Mouse (Mus musculus) ES-E14 (cell line): ENCODE results near the gene Myo1b.

Source experiments
- CHD2 ChIP-seq: IDR thresholded peaks from 2 replicates; pipeline ENCODE4 v1.6.1; 2014; ENCODE audit warnings: mild to moderate bottlenecking, low read depth, low read length, inconsistent platforms
- HCFC1 ChIP-seq: IDR thresholded peaks from 2 replicates; pipeline ENCODE4 v1.6.1; 2012; ENCODE audit warnings: low read length, inconsistent platforms, borderline replicate concordance; ENCODE audit not compliant: insufficient read depth
- MAFK ChIP-seq: IDR thresholded peaks from 2 replicates; pipeline ENCODE4 v1.6.1; 2014; ENCODE audit warnings: mild to moderate bottlenecking, low read depth, low read length, inconsistent platforms; ENCODE audit not compliant: insufficient read depth
- ZC3H11A ChIP-seq: IDR thresholded peaks from 2 replicates; pipeline ENCODE4 v1.6.1; 2012; ENCODE audit warnings: low read depth, mild to moderate bottlenecking, inconsistent platforms, low read length, borderline replicate concordance
- ZNF384 ChIP-seq: IDR thresholded peaks from 2 replicates; pipeline ENCODE4 v1.6.1; 2012; ENCODE audit warnings: low read depth, low read length, inconsistent platforms

DNA sequence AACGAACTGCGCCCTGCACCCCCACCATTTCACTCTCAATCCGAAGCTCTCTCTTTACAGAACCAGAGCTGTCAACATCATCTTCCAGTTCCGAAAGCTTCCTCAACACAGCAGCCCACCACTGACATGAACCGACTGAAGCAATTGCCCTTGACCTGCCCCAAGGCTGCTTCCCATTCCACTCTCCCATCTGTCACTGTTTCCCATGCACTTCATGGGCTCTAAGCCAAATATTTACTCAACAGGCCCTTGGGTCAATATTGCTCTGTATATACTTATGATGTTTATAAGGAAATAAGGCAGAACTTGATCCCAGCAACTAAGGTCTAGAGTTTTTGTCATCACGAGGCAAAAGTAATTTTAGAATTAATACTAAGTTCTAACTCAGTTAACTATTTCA lies 133.8 kb downstream of the Myo1b start:
- TF ChIP-seq MAFK (no peak), ZC3H11A (no peak), ZNF384 (no peak), CHD2 (no peak), HCFC1 (no peak)
